Mouse (Mus musculus) cerebellum, adult (tissue): Measurements from ENCODE around the gene Mpv17l.
"Not testable (repeated sequence)": the region's sequence is repeated elsewhere in the genome, so short reads cannot be mapped to it uniquely, and the experiment has no call there.

Experiments
- ATAC-seq: cut with Nextera tagmentation; 2 replicates; pipeline ENCODE4 v1.9.2; 2017; ENCODE audit warnings: mild to moderate bottlenecking, moderate library complexity, mixed read lengths; ENCODE audit not compliant: insufficient number of reproducible peaks, low FRiP score, low TSS enrichment

The Mpv17l gene

DNA sequence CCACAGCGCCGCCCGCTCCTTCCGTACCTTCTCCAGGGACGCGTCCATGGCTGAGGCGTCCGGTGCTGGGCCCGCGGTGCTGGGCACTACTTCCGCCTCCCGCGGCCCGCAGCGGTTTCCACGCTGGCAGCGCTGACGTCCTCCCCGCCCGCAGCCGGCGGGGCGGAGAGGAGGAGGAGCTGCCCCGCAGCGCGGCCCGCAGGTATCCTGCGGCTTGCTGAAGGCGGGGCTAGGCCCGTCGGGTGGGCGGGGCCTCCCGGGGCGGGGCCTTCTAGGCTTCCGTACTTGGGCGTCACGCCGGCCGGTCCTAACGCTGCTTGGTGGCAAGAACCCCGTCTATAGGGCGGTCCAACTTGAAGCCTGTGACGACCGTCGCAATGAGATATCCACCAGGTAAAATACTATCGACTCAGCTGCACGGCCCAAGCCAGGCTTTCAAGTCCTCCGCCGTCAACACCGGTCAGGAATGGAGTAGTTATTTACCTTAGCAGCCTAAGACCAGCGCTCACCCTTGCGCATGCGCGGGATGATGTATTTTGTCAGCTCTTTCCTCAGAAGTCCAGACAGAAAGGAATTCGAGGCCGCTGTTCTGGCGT, at the start of gene Mpv17l, which contains the start of gene Pdxdc1:
Gene Mpv17l, plus strand, starts transcription at position 274 of the 596 bp plus-strand sequence.
Gene Pdxdc1, minus strand, starts transcription at position 244 of the 596 bp plus-strand sequence.
- peak; percentile 88 for ATAC-seq

DNA sequence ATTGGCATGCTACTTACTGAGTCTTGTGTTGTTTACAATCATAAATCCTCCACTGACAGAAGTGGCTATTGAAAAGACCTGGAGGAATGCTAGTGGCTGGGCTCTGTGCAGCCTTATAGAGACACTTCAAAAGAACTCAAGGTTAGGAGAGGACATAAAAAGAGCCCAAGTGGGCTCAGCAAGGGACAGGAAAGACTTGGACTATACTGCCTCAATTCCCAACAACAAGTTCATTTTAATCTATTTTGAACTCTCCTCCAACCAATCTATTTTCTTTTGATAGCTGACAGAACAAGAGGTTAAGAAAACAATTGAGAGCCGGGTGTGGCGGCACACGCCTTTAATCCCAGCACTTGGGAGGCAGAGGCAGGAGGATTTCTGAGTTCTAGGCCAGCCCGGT, 49.1 kb upstream of the Mpv17l start:
- no peak for ATAC-seq

- no peak for ATAC-seq
Observed at GRCm38 (mm10) chr16:13866076-13866475, 36.9 kb upstream of the Mpv17l start.

DNA sequence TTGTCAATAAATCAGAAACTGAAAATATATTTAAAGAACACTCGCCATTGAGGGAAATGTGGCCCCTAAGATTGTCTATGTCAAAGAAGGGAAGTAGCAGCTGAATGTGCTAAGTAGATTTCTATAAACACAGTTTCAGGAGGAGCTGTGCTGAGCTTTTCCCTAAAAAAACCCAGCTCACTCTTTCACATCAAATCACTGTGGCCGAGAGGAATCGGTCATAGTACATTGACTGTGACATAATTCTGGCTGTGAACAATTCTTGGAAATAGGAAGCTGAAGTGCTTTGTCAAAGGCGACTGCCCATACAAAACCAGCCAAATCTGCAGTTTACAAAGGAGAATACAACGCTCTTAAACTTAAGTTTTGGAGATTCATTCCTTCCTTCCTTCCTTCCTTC, 36.3 kb upstream of the Mpv17l start:
- ATAC-seq: no peak

DNA sequence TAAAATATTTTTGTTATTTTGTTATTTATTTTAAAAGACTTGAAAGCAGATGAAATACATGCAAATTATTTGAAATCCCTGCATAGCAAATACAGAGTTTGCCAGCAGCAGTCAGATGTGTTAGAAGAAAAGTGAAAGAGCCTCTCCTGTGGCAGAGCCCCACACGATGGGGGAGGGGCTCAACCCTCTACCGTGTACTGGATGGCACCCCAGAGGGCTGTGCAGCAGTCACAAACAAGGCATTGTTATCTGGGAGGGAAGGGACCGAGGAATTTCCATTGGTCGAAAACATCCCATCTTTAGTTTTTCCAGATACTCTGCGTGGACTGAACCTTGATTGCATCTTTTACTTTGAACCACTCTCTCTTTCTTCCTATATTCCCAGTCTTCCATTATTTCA, 35.6 kb upstream of the Mpv17l start:
- ATAC-seq: not testable (repeated sequence)

DNA sequence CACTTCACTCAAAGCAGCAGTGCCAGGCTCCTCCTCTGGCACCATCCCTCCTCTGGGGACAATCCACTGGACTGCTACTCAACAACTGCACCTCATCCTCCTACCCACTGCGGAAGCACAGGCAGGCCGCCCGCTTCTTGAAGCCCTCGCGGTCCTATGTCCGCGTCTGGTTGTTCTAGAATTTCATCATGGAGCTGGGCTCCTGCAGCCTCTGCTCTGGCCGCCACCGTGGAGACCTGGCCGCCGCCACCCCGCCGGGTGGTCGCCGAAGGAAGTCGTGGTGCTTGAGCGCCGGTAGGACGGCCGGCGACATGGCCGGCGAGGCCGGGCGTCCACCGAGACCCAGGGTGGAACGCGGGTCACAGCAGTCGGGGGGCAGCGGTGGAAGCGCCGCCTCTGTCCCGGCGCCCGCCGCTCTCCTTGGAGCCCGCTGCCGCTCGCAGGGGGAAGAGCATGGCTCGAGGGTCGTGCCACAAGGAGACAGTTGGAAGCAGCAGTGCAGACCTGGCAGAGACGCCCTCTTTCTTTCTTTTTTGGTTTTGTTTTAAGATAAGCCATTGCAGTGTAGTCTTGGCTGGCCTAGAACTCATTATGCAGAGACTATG, 34.9 kb upstream of the Mpv17l start:
- no peak for ATAC-seq

- ATAC-seq: no peak; the same call in 1 of the 2 replicates
Observed at GRCm38 (mm10) chr16:13875483-13875882, 27.5 kb upstream of the Mpv17l start.

DNA sequence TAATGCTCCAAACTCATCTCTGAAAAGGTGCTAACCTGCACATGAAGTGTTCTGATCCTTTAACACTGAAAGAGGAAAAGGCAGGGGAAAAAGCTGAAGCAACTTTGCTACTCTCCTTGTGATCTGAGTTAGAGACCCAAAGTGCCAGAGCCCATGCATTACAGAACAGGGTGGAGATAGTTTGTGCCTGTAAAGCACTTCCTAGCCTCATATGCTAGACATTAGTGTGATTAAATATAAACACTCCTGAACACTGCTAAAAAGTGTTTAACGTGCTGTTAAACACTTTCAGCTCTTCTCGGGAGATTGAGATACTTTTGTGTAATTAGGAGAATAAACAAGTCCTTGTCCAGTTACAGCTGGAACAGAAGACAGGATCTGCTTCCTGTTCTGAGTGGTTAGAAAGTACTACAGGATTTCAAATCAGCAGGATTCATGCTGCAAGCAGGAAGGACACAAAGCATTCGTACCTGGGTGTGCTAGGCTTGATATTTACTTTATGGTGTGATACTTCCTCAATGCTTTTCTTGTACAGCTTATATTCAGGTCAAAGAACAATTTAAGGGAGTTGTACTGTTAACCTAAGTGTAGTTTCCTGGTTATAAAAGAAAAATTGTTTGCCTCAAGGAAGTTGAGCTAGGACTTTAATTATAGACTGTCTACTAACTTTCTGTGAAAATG, 19.7 kb upstream of the Mpv17l start:
- no peak for ATAC-seq

- no peak for ATAC-seq
Observed at GRCm38 (mm10) chr16:13890449-13890848, 12.5 kb upstream of the Mpv17l start.

DNA sequence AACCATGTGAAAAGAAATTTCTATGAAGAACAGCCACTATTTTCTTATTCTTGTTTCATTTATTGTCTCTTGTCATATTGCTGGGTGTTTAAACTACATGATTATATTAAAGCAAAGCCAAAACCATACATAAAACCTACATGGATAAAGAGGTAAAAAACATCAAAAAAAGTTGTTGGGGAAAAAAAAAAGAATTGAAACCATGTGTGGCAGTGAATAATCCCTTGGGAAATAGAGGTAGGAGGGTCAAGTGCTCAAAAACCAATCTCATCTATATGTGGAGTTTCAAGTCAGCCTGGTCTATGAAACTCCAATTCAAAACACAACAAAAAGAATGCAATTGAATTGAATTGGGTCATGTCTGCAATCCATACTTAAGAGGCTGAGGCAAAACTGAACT, 10.1 kb upstream of the Mpv17l start:
- ATAC-seq: no peak

DNA sequence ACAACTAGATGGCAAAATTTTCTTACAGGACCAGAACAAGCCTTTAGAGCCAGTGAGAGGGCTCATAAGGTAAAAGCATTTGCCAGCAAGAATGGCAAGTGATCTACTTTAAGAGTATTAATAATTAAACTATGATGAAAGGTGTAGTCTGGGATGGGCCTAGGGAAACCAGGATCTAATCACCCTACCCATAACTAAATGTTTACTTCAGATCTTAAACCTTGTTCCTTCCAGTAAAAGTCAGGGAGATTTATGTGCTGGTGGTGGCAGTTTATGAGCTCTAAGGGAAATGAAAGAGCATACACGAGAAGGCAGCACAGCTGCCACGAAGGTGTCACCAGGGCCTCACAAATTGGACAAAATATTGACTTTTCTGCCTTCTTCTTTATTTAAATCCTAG, 8.9 kb upstream of the Mpv17l start:
- no peak for ATAC-seq

GRCm38 (mm10) chr16:13895740-13896139, 7.2 kb upstream of the Mpv17l start:
- ATAC-seq: no peak

GRCm38 (mm10) chr16:13896357-13896756, 6.6 kb upstream of the Mpv17l start:
- ATAC-seq: no peak

- ATAC-seq: no peak
Observed at GRCm38 (mm10) chr16:13898981-13899380, 4.0 kb upstream of the Mpv17l start.

DNA sequence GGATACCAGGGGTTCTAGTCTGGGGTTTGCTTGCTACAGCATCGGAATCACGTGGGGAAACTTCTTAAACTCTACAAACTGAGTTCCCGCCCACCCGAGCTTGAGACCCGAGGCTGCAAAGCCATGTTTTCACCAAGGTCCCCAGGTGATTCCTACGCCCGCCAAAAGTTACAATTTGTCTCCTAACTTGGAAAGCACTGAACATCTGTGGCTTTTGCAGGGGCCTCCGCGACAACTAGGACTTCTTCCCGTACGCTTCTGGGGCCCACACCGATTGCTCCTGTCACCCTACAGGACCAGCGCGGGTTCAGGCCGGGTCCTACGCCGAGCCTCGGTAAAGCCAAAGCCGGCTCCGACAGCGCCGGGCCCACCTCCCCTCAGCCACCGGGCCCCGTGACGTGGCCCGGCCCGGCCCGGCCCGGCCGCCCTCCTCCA, 547 bp upstream of the Mpv17l start:
- no peak for ATAC-seq

GRCm38 (mm10) chr16:13903488-13903887, 527 bp downstream of the Mpv17l start:
- ATAC-seq: peak; percentile 85

DNA sequence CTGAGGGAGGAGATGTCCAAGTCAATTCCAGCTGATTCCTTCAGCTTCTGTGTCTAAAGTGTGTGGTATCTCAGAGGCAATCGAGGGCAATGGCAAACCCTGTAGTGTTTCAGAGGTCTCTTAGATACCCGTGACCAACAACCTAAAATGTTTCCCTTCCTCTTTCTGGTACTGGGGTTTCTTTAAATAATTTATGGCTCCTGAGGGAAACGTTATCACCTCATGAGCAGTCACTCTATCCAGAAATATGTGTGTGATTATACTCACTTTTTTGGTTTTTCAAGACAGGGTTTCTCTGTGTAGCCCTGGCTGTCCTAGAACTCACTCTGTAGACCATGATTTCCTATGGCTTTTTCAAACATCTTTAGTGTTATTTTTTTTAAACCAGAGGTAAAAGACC, 4.3 kb downstream of the Mpv17l start:
- ATAC-seq: no peak

- no peak for ATAC-seq
Observed at GRCm38 (mm10) chr16:13920093-13920492, 17.1 kb downstream of the Mpv17l start.

DNA sequence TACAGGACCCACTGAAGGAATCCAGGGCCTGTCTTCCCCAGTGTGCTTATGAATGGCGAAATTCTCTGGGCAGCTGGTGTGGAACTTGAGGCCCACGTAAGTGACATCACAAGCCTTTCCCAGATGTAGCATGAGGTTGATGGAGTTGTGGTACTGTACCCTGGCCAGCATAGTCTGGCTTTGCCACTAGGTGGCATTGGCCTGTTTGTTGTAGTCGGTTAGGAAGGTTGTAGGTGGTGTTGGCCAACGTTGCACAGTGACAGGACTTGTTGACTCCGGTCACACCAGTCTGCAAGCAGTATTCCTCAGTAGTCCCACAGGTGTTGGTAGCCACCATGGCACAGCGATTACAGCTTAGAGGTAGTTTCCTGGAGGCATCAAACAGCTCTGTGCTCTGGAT, 18.1 kb downstream of the Mpv17l start:
- ATAC-seq: no peak

- no peak for ATAC-seq
Observed at GRCm38 (mm10) chr16:13921781-13922180, 18.8 kb downstream of the Mpv17l start.

DNA sequence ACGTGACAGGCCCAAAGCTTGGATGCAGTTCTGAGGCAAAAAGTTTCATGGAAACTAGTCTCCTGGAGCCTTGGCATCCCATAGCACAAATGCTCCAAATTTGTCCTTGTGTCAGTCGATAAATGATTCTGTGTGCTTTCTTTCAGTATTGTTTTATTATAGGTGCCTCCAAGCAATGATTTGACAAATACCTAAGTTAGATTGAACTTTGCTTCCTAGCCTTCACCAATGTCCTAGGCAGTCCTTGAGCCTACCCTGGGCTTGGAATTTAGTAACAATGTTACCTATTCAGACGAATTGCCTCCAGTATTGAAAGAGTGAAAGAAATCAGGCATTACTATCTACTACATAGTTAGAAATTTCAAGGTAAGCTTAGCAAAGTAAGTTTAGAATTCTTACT, 19.5 kb downstream of the Mpv17l start:
- ATAC-seq: not testable (repeated sequence)

DNA sequence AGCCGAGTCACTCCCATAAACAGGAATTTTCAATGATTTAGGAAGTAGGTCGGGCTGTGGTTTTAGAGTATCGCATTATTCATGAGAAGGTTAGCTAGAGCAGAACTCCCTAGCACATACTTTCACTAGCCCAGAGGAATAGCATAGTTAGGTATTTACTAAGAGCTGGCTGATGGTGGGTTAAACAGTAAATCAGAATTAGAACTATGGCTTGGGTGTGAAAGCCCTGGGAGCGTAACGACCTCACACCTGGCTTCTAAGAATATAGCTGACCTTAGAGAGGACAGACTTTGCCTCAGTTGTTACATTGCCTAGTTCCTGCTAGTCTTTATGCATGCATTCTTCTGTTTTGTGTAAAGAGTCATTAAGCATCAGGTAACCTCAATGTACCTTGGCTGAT, 20.0 kb downstream of the Mpv17l start:
- not testable (repeated sequence) for ATAC-seq
